Mouse (Mus musculus): Measurements from ENCODE around the gene Tat. TPM values are rescaled to one million over a fixed set of nuclear protein-coding genes. Genes with fewer than 3 reads are reported as not detected.

Gene Tat
- polyA plus RNA-seq, 1 experiment from 2014 or later = not detected

Other genes with a start within 250 kb of the Tat start
- 52.9 and 54.4 TPM in 2 replicates for gene Ap1g1, start 211.9 kb upstream of the Tat start, polyA plus RNA-seq (2016; fragmentation: Nextera tagmentation; extraction: Ambion mirVana)
- gene Phlpp2, start 121.9 kb upstream of the Tat start, polyA plus RNA-seq (2016; fragmentation: Nextera tagmentation; extraction: Ambion mirVana) = 4.2 TPM in 2 replicates
- 1.5 and 2.2 TPM in 2 replicates for gene Marveld3, start 28.2 kb upstream of the Tat start, polyA plus RNA-seq (2016; fragmentation: Nextera tagmentation; extraction: Ambion mirVana)
- not detected in 2 replicates for gene Chst4, start 49.3 kb downstream of the Tat start, polyA plus RNA-seq (2016; fragmentation: Nextera tagmentation; extraction: Ambion mirVana)
- 11.2 and 11.8 TPM in 2 replicates for gene Zfp612, start 89.3 kb downstream of the Tat start, polyA plus RNA-seq (2016; fragmentation: Nextera tagmentation; extraction: Ambion mirVana)
- not detected in 2 replicates for gene Gm21964, start 110.8 kb downstream of the Tat start, polyA plus RNA-seq (2016; fragmentation: Nextera tagmentation; extraction: Ambion mirVana)
- gene Gm17720, start 112.3 kb downstream of the Tat start, polyA plus RNA-seq (2016; fragmentation: Nextera tagmentation; extraction: Ambion mirVana) = not detected in 2 replicates
- 3.6 and 6.4 TPM in 2 replicates for gene Calb2, start 177.8 kb downstream of the Tat start, polyA plus RNA-seq (2016; fragmentation: Nextera tagmentation; extraction: Ambion mirVana)
- gene Cmtr2, start 225.2 kb downstream of the Tat start, polyA plus RNA-seq (2016; fragmentation: Nextera tagmentation; extraction: Ambion mirVana) = 9.0 and 9.4 TPM in 2 replicates

All from embryonic facial prominence, embryonic 12.5 days (tissue).